Mouse (Mus musculus) stomach, embryonic 16.5 days (tissue): ENCODE results near the gene Rps6ka1. TPM values are rescaled to one million over a fixed set of nuclear protein-coding genes. Genes with fewer than 3 reads are reported as not detected.
A peak's percentile ranks its signal among the peaks of the same experiment; 100 is the strongest.

ENCODE experiments used
- ATAC-seq: fragments of 200-750 bp; cut with Nextera tagmentation; 2 replicates; pipeline ENCODE4 v1.8.0; 2017; ENCODE audit warnings: moderate number of reproducible peaks, moderate TSS enrichment; ENCODE audit not compliant: insufficient read depth, low FRiP score
- H3K27ac ChIP-seq: fragments of 300-500 bp; sonication (generic); 2 replicates; pipeline ENCODE4 v1.5.1; 2014; ENCODE audit warnings: low read length
- H3K27me3 ChIP-seq: fragments of 300-500 bp; sonication (generic); 2 replicates; pipeline ENCODE4 v1.6.1; 2014; ENCODE audit warnings: low read length, control low read depth, mixed read lengths; ENCODE audit not compliant: control insufficient read depth, insufficient read depth
- H3K36me3 ChIP-seq: fragments of 300-500 bp; sonication (generic); 2 replicates; pipeline ENCODE4 v1.6.1; 2014; ENCODE audit warnings: low read length; ENCODE audit not compliant: control insufficient read depth, insufficient read depth
- H3K4me1 ChIP-seq: fragments of 300-500 bp; sonication (generic); 2 replicates; pipeline ENCODE4 v1.6.1; 2014; ENCODE audit warnings: low read length, control low read depth, mixed read lengths; ENCODE audit not compliant: control insufficient read depth, insufficient read depth
- H3K4me2 ChIP-seq: fragments of 300-500 bp; sonication (generic); 2 replicates; pipeline ENCODE4 v1.6.1; 2014; ENCODE audit warnings: low read depth, low read length, mixed read lengths
- H3K4me3 ChIP-seq: fragments of 300-500 bp; sonication (generic); replicated peaks from 2 replicates; pipeline ENCODE4 v1.5.1; 2014; ENCODE audit warnings: mild to moderate bottlenecking, low read length
- H3K9ac ChIP-seq: fragments of 300-500 bp; sonication (generic); 2 replicates; pipeline ENCODE4 v1.6.1; 2014; ENCODE audit warnings: low read length
- H3K9me3 ChIP-seq: fragments of 300-500 bp; sonication (generic); replicated peaks from 2 replicates; pipeline ENCODE4 v1.6.1; 2016; ENCODE audit warnings: low read length, control low read depth; ENCODE audit not compliant: control insufficient read depth
- WGBS: fragments of 180-500 bp; shearing (Covaris S2); extraction: QIAGEN DNeasy Blood & Tissue Kit; methylation state at CpG from one replicate; pipeline ENCODE4 v1.1.7; 2014; 5-methylcytosine and 5-hydroxymethylcytosine counted together
- polyA plus RNA-seq: library from polyadenylated mRNA; unstranded; fragments of >200 nt; fragmentation: Nextera tagmentation; extraction: Ambion mirVana; gene quantifications from 2 replicates; pipeline ENCODE4 v1.2.1, GENCODE M21; 2015

Gene Rps6ka1
- polyA plus RNA-seq, 1 experiment from 2014 or later = 69.2 TPM

- H3K4me3 ChIP-seq = peak overlapping the region; percentile 7
- H3K9ac ChIP-seq = no peak overlapping the region
- WGBS = 73% methylated on average over 4 of the region's 4 CpGs
- H3K4me1 ChIP-seq = peaks cover 3% of the 10 kb centered on the region
- no peak overlapping the region for H3K4me2 ChIP-seq
- no peaks in the 10 kb centered on the region for H3K9me3 ChIP-seq
- H3K27me3 ChIP-seq = no peaks in the 10 kb centered on the region
- no peak for ATAC-seq
- no peaks in the 10 kb centered on the region for H3K36me3 ChIP-seq
- H3K27ac ChIP-seq = no peak overlapping the region
Measured at GRCm38 (mm10) chr4:133873431-133873851, 14.2 kb downstream of the Rps6ka1 start.

DNA sequence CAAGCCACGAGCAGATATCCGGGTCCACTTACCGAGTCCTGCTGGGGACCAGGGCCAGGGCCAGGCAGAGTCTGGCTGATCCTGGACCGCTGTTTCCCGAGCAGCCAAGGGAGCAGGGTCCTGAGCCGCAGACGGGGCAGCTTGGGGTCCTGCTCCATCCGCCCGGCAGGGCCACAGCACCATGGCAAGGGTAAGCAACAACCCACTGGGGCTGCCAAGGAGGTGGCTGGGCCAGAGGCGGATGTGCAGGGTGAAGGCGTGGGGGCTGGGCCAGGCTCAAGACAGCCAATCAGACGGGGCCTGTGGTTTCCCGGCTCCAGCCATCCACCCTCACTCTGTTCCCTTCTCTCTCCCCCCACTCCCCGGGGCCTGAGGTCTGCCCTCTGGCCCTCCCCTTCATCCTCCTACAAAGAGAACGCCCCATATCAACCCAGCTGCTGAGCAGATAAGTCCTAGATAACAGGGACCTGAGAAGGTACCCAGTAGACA, 14.7 kb downstream of the Rps6ka1 start:
- Histone ChIP-seq H3K4me2 (peak overlapping the region; percentile 4; the same call in 1 of the 2 replicates), H3K27ac (no peak overlapping the region), H3K9ac (0 out of 2 replicates have a peak overlapping the region, but pooled peaks have one; percentile 16), H3K4me1 (peaks cover 3% of the 10 kb centered on the region), H3K27me3 (no peaks in the 10 kb centered on the region), H3K4me3 (peak overlapping the region; percentile 19; the same call in 1 of the 2 replicates), H3K36me3 (no peaks in the 10 kb centered on the region), H3K9me3 (no peaks in the 10 kb centered on the region)
- ATAC-seq = peak; percentile 59; the same call in 1 of the 2 replicates
- 62% methylated on average over 15 of the region's 15 CpGs for WGBS

GRCm38 (mm10) chr4:133872222-133872811, 15.3 kb downstream of the Rps6ka1 start:
- H3K4me1 ChIP-seq = peaks cover 3% of the 10 kb centered on the region
- no peaks in the 10 kb centered on the region for H3K27me3 ChIP-seq
- H3K9me3 ChIP-seq = no peaks in the 10 kb centered on the region
- no peaks in the 10 kb centered on the region for H3K36me3 ChIP-seq
- ATAC-seq = no peak
- H3K4me2 ChIP-seq = peak overlapping the region; percentile 4; the same call in 1 of the 2 replicates
- 0 out of 2 replicates have a peak overlapping the region, but pooled peaks have one; percentile 16 for H3K9ac ChIP-seq
- peak overlapping the region; percentile 19; the same call in 1 of the 2 replicates for H3K4me3 ChIP-seq
- 83% methylated on average over 7 of the region's 7 CpGs for WGBS
- no peak overlapping the region for H3K27ac ChIP-seq

DNA sequence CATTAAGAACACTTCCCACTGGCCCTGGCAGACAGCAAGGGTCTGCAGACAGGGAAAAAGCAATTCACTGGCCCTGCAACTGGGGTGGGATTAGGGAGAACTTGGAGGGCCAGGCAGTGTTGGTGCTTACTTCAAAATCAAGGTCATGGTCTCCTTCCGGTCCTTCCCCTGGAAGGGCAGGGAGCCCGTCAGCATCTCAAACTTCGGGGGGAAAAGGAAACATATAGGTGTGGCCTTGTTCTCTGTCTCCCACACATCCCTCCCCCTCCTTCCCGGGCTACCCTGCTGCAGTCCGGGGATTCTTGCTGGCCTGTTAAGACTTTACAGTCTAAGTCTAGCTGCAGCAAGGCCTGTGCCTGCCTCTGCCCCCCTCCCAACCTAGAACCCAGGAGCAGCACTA, 22.4 kb downstream of the Rps6ka1 start:
- no peak for ATAC-seq
- H3K36me3 ChIP-seq = peaks cover 8% of the 10 kb centered on the region
- 0 out of 2 replicates have a peak, but pooled peaks cover 5% of the 10 kb centered on the region for H3K4me1 ChIP-seq
- peak overlapping the region; percentile 33; the same call in 1 of the 2 replicates for H3K9ac ChIP-seq
- H3K9me3 ChIP-seq = no peaks in the 10 kb centered on the region
- 66% methylated on average over 5 of the region's 5 CpGs for WGBS
- no peak overlapping the region for H3K4me2 ChIP-seq
- H3K27me3 ChIP-seq = no peaks in the 10 kb centered on the region
- H3K4me3 ChIP-seq = no peak overlapping the region
- peak overlapping the region; percentile 8 for H3K27ac ChIP-seq

DNA sequence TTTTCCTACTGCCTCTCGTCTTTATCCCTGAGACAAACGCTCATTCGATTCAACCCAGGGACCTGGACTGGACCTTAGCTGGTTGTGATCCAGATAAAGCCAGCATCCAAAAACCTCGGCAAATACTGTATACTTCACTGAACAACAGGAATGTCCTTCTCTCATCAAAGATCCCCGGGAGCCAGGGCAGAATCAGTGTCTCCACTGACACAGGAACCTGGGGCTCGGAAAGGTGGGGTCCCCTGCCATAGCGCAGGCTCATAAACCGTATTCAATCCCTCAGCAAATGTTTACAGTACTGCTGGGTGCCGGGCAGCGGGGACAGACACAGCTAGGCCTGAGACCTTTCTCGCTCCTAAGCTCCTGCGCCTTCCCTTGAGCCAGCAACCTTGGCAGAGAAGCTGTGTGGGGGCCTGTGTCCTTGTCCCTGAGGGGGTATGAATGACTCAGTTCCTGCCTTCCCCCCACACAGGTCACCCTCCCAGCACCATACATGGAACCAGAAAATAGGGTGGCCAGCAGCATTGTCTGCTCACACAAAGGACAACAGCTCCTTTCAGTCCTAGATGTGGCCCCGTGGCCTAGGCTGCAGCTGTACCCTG, 23.1 kb downstream of the Rps6ka1 start:
- WGBS = 56% methylated on average over 13 of the region's 13 CpGs
- Histone ChIP-seq H3K9ac (peak overlapping the region; percentile 33; the same call in 1 of the 2 replicates), H3K9me3 (no peaks in the 10 kb centered on the region), H3K27ac (peak overlapping the region; percentile 8), H3K36me3 (peaks cover 12% of the 10 kb centered on the region), H3K4me3 (no peak overlapping the region), H3K4me2 (no peak overlapping the region), H3K27me3 (no peaks in the 10 kb centered on the region), H3K4me1 (0 out of 2 replicates have a peak, but pooled peaks cover 5% of the 10 kb centered on the region)
- no peak; the same call in 1 of the 2 replicates for ATAC-seq

DNA sequence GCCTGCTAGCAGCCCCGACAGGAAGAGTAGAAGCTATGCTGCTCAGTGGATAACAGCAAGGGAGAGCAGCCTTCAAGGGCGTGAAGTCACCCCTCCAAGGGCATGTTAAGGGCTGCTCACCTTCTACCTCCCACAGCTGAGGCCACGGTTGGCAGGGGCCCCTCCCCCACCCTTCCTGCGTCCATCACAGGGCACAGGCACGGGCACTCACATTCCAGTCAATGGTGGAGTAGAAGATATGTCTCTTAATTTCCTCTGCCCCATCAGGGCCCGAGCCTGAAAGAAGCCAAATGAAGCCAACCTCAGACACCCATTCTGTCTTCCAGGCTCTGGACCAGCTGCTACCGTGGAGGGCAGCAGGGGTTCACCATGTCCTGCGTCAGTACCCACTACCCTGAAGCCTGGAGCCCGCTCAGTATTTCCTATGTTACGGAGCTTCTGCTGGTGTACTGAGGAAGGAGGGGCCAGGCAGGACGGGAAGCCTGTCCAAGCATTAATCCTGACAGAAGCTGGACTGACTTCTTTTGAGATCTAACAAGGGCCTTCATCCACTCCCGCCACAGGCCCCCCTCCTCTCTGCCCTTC, 23.7 kb downstream of the Rps6ka1 start:
- no peak for ATAC-seq
- 64% methylated on average over 12 of the region's 12 CpGs for WGBS

DNA sequence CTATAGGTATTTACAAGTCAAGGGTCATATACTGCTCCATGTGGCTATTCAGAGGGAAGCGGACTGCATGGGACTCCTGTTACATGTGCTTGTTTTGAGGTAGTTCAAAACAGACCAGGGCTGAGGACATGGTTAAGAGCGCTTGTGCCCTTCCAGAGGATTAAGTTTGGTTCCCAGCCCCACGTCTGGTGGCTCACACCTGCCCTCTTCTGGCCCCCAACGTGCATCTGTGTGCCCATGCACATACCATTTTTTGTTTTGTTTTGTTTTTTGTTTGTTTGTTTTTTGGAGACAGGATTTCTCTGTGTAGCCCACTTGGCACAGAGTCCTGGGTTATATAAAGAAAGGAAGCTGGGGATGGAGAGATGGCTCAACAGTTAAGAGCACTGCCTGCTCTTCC, 30.1 kb downstream of the Rps6ka1 start:
- Histone ChIP-seq H3K9me3 (no peaks in the 10 kb centered on the region), H3K4me2 (no peak overlapping the region), H3K36me3 (peaks cover 22% of the 10 kb centered on the region), H3K27me3 (no peaks in the 10 kb centered on the region), H3K4me3 (no peak overlapping the region), H3K27ac (no peak overlapping the region), H3K9ac (no peak overlapping the region), H3K4me1 (no peaks in the 10 kb centered on the region)
- WGBS = 72% methylated on average over 4 of the region's 4 CpGs
- no peak for ATAC-seq

More for the DNA sequence above, 23.7 kb downstream of the Rps6ka1 start:
- Histone ChIP-seq H3K9ac (0 out of 2 replicates have a peak overlapping the region, but pooled peaks have one; percentile 2), H3K9me3 (no peaks in the 10 kb centered on the region), H3K4me3 (no peak overlapping the region), H3K4me2 (no peak overlapping the region), H3K27me3 (no peaks in the 10 kb centered on the region), H3K36me3 (peaks cover 17% of the 10 kb centered on the region), H3K4me1 (0 out of 2 replicates have a peak, but pooled peaks cover 5% of the 10 kb centered on the region), H3K27ac (no peak overlapping the region)

DNA sequence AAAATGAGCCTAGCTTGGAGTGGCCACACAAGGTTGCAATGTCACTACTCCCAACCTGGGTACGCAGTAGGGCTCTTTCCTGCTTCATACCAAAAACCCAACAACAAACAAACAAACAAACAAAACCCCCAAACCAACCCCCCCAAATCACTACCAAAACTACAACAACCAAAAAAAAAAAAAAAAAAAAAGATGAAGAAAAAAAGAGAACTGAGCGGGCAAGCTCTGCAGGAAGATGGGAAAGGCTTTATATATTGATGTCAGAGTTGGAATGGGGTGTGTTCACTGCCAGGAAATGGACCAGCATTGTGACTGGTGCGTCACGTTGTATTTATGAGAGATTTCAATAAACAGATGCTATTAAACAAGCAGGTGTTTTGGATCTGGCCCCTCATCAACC, 33.0 kb downstream of the Rps6ka1 start:
- ATAC-seq = no peak
- Histone ChIP-seq H3K4me2 (no peak overlapping the region), H3K36me3 (peaks cover 14% of the 10 kb centered on the region; the same call in 1 of the 2 replicates), H3K9ac (no peak overlapping the region), H3K4me1 (no peaks in the 10 kb centered on the region), H3K27ac (no peak overlapping the region), H3K4me3 (no peak overlapping the region), H3K9me3 (no peaks in the 10 kb centered on the region), H3K27me3 (no peaks in the 10 kb centered on the region)
- 86% methylated on average over 4 of the region's 4 CpGs for WGBS

DNA sequence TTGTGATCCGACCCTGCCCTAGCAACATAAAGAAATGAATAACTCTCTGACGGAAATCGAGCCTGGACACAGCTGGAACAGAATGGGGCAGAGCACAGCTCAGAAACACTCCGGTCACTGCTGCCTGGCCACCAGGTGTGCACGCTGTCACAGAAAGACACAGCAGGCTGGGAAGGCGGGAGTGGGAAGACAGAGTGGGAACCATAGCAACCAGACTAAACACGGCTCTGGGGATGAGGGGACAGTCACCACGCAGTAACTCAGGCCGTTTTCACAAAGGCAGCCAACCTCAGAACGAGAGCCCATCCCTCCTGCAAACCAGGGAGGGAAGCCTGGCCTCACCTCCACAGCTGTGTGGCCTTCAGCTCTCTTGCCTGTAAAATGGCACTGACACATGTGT, 34.0 kb downstream of the Rps6ka1 start:
- no peaks in the 10 kb centered on the region for H3K4me1 ChIP-seq
- H3K9me3 ChIP-seq = no peaks in the 10 kb centered on the region
- H3K4me3 ChIP-seq = no peak overlapping the region
- H3K4me2 ChIP-seq = no peak overlapping the region
- H3K9ac ChIP-seq = no peak overlapping the region
- peaks cover 11% of the 10 kb centered on the region; the same call in 1 of the 2 replicates for H3K36me3 ChIP-seq
- no peaks in the 10 kb centered on the region for H3K27me3 ChIP-seq
- 61% methylated on average over 10 of the region's 10 CpGs for WGBS
- H3K27ac ChIP-seq = no peak overlapping the region
- no peak for ATAC-seq
